Mouse (Mus musculus): Measurements from ENCODE around the gene Tmem117. TPM values are rescaled to one million over a fixed set of nuclear protein-coding genes. Genes with fewer than 3 reads are reported as not detected.

Tmem117 gene
- polyA plus RNA-seq, 1 experiment, result 0.65 TPM

GRCm38 (mm10) chr15:94616036-94616435, 13.0 kb upstream of the Tmem117 start:
- Histone ChIP-seq H3K27ac (ENCODE audit: control insufficient read depth, insufficient read depth, low read depth, low read length) (peak overlapping the region; percentile 91), H3K27me3 (ENCODE audit: control insufficient read depth, insufficient read depth, low read length) (no peaks in the 10 kb centered on the region), H3K4me1 (ENCODE audit: control insufficient read depth, insufficient read depth, low read length) (no peaks in the 10 kb centered on the region), H3K36me3 (ENCODE audit: control insufficient read depth, insufficient read depth, low read length) (no peaks in the 10 kb centered on the region), H3K4me3 (ENCODE audit: control insufficient read depth, low read depth, low read length) (no peak overlapping the region)
- TF ChIP-seq CTCF (IDR thresholded peaks at IDR 0.05; ENCODE audit: control insufficient read depth, insufficient read depth, insufficient replicate concordance, low read depth, low read length) (no peak), POLR2A (IDR thresholded peaks at IDR 0.05; ENCODE audit: control insufficient read depth, low read depth, low read length) (no peak)

- no peak overlapping the region for H3K27ac ChIP-seq (ENCODE audit: control insufficient read depth, insufficient read depth, low read depth, low read length)
- H3K4me1 ChIP-seq (ENCODE audit: control insufficient read depth, insufficient read depth, low read length), result no peaks in the 10 kb centered on the region
- no peaks in the 10 kb centered on the region for H3K27me3 ChIP-seq (ENCODE audit: control insufficient read depth, insufficient read depth, low read length)
- H3K4me3 ChIP-seq (ENCODE audit: control insufficient read depth, low read depth, low read length), result no peak overlapping the region
- TF ChIP-seq CTCF (IDR thresholded peaks at IDR 0.05; ENCODE audit: control insufficient read depth, insufficient read depth, insufficient replicate concordance, low read depth, low read length) (no peak), POLR2A (IDR thresholded peaks at IDR 0.05; ENCODE audit: control insufficient read depth, low read depth, low read length) (no peak)
- no peaks in the 10 kb centered on the region for H3K36me3 ChIP-seq (ENCODE audit: control insufficient read depth, insufficient read depth, low read length)
Measured at GRCm38 (mm10) chr15:94620909-94621308, 8.1 kb upstream of the Tmem117 start.

GRCm38 (mm10) chr15:94628463-94628829, 586 bp upstream of the Tmem117 start:
- Histone ChIP-seq H3K27ac (ENCODE audit: control insufficient read depth, insufficient read depth, low read depth, low read length) (no peak overlapping the region), H3K27me3 (ENCODE audit: control insufficient read depth, insufficient read depth, low read length) (peaks cover 2% of the 10 kb centered on the region; the same call in 1 of the 2 replicates), H3K36me3 (ENCODE audit: control insufficient read depth, insufficient read depth, low read length) (no peaks in the 10 kb centered on the region), H3K4me1 (ENCODE audit: control insufficient read depth, insufficient read depth, low read length) (peaks cover 2% of the 10 kb centered on the region; the same call in 1 of the 2 replicates), H3K4me3 (ENCODE audit: control insufficient read depth, low read depth, low read length) (no peak overlapping the region; the same call in 1 of the 2 replicates)
- TF ChIP-seq POLR2A (IDR thresholded peaks at IDR 0.05; ENCODE audit: control insufficient read depth, low read depth, low read length), result no peak
- no peak for TF ChIP-seq CTCF (IDR thresholded peaks at IDR 0.05; ENCODE audit: control insufficient read depth, insufficient read depth, insufficient replicate concordance, low read depth, low read length)

- Histone ChIP-seq H3K4me1 (ENCODE audit: control insufficient read depth, insufficient read depth, low read length) (peaks cover 2% of the 10 kb centered on the region; the same call in 1 of the 2 replicates), H3K4me3 (ENCODE audit: control insufficient read depth, low read depth, low read length) (no peak overlapping the region), H3K36me3 (ENCODE audit: control insufficient read depth, insufficient read depth, low read length) (no peaks in the 10 kb centered on the region), H3K27ac (ENCODE audit: control insufficient read depth, insufficient read depth, low read depth, low read length) (no peak overlapping the region), H3K27me3 (ENCODE audit: control insufficient read depth, insufficient read depth, low read length) (peaks cover 2% of the 10 kb centered on the region; the same call in 1 of the 2 replicates)
- no peak for TF ChIP-seq POLR2A (IDR thresholded peaks at IDR 0.05; ENCODE audit: control insufficient read depth, low read depth, low read length)
- no peak for TF ChIP-seq CTCF (IDR thresholded peaks at IDR 0.05; ENCODE audit: control insufficient read depth, insufficient read depth, insufficient replicate concordance, low read depth, low read length)
Measured at GRCm38 (mm10) chr15:94630553-94630952, 1.5 kb downstream of the Tmem117 start.

- TF ChIP-seq POLR2A (IDR thresholded peaks at IDR 0.05; ENCODE audit: control insufficient read depth, low read depth, low read length) (no peak), CTCF (IDR thresholded peaks at IDR 0.05; ENCODE audit: control insufficient read depth, insufficient read depth, insufficient replicate concordance, low read depth, low read length) (no peak)
- peak overlapping the region; percentile 8; the same call in 1 of the 2 replicates for H3K27ac ChIP-seq (ENCODE audit: control insufficient read depth, insufficient read depth, low read depth, low read length)
- H3K36me3 ChIP-seq (ENCODE audit: control insufficient read depth, insufficient read depth, low read length), result no peaks in the 10 kb centered on the region
- no peaks in the 10 kb centered on the region for H3K27me3 ChIP-seq (ENCODE audit: control insufficient read depth, insufficient read depth, low read length)
- no peak overlapping the region for H3K4me3 ChIP-seq (ENCODE audit: control insufficient read depth, low read depth, low read length)
- no peaks in the 10 kb centered on the region for H3K4me1 ChIP-seq (ENCODE audit: control insufficient read depth, insufficient read depth, low read length)
Measured at GRCm38 (mm10) chr15:94634524-94634923, 5.5 kb downstream of the Tmem117 start.

GRCm38 (mm10) chr15:94638207-94638606, 9.2 kb downstream of the Tmem117 start:
- TF ChIP-seq CTCF (IDR thresholded peaks at IDR 0.05; ENCODE audit: control insufficient read depth, insufficient read depth, insufficient replicate concordance, low read depth, low read length), result no peak
- TF ChIP-seq POLR2A (IDR thresholded peaks at IDR 0.05; ENCODE audit: control insufficient read depth, low read depth, low read length), result no peak
- H3K27ac ChIP-seq (ENCODE audit: control insufficient read depth, insufficient read depth, low read depth, low read length), result no peak overlapping the region

GRCm38 (mm10) chr15:94639126-94639525, 10.1 kb downstream of the Tmem117 start:
- Histone ChIP-seq H3K36me3 (ENCODE audit: control insufficient read depth, insufficient read depth, low read length) (no peaks in the 10 kb centered on the region), H3K4me3 (ENCODE audit: control insufficient read depth, low read depth, low read length) (no peak overlapping the region), H3K4me1 (ENCODE audit: control insufficient read depth, insufficient read depth, low read length) (no peaks in the 10 kb centered on the region), H3K27me3 (ENCODE audit: control insufficient read depth, insufficient read depth, low read length) (no peaks in the 10 kb centered on the region), H3K27ac (ENCODE audit: control insufficient read depth, insufficient read depth, low read depth, low read length) (no peak overlapping the region)
- no peak for TF ChIP-seq CTCF (IDR thresholded peaks at IDR 0.05; ENCODE audit: control insufficient read depth, insufficient read depth, insufficient replicate concordance, low read depth, low read length)
- no peak for TF ChIP-seq POLR2A (IDR thresholded peaks at IDR 0.05; ENCODE audit: control insufficient read depth, low read depth, low read length)

More at GRCm38 (mm10) chr15:94638207-94638606, 9.2 kb downstream of the Tmem117 start:
- Histone ChIP-seq H3K4me1 (ENCODE audit: control insufficient read depth, insufficient read depth, low read length) (no peaks in the 10 kb centered on the region), H3K27me3 (ENCODE audit: control insufficient read depth, insufficient read depth, low read length) (no peaks in the 10 kb centered on the region), H3K36me3 (ENCODE audit: control insufficient read depth, insufficient read depth, low read length) (no peaks in the 10 kb centered on the region), H3K4me3 (ENCODE audit: control insufficient read depth, low read depth, low read length) (no peak overlapping the region)

- Histone ChIP-seq H3K36me3 (ENCODE audit: control insufficient read depth, insufficient read depth, low read length) (no peaks in the 10 kb centered on the region), H3K4me1 (ENCODE audit: control insufficient read depth, insufficient read depth, low read length) (no peaks in the 10 kb centered on the region), H3K27me3 (ENCODE audit: control insufficient read depth, insufficient read depth, low read length) (no peaks in the 10 kb centered on the region), H3K4me3 (ENCODE audit: control insufficient read depth, low read depth, low read length) (no peak overlapping the region), H3K27ac (ENCODE audit: control insufficient read depth, insufficient read depth, low read depth, low read length) (no peak overlapping the region)
- no peak for TF ChIP-seq CTCF (IDR thresholded peaks at IDR 0.05; ENCODE audit: control insufficient read depth, insufficient read depth, insufficient replicate concordance, low read depth, low read length)
- TF ChIP-seq POLR2A (IDR thresholded peaks at IDR 0.05; ENCODE audit: control insufficient read depth, low read depth, low read length), result no peak
Measured at GRCm38 (mm10) chr15:94646012-94646411, 17.0 kb downstream of the Tmem117 start.

All from testis, adult 2 months (tissue).